Mouse (Mus musculus) ovary, postnatal 14 days (tissue): Measurements from ENCODE around the gene Tmppe.
"Not testable (repeated sequence)": the region's sequence is repeated elsewhere in the genome, so short reads cannot be mapped to it uniquely, and the experiment has no call there.

Experiments used
- DNase-seq: peaks from one replicate; pipeline ENCODE4 v3.0.0; 2022; ENCODE audit warnings: low spot score

Tmppe gene

DNA sequence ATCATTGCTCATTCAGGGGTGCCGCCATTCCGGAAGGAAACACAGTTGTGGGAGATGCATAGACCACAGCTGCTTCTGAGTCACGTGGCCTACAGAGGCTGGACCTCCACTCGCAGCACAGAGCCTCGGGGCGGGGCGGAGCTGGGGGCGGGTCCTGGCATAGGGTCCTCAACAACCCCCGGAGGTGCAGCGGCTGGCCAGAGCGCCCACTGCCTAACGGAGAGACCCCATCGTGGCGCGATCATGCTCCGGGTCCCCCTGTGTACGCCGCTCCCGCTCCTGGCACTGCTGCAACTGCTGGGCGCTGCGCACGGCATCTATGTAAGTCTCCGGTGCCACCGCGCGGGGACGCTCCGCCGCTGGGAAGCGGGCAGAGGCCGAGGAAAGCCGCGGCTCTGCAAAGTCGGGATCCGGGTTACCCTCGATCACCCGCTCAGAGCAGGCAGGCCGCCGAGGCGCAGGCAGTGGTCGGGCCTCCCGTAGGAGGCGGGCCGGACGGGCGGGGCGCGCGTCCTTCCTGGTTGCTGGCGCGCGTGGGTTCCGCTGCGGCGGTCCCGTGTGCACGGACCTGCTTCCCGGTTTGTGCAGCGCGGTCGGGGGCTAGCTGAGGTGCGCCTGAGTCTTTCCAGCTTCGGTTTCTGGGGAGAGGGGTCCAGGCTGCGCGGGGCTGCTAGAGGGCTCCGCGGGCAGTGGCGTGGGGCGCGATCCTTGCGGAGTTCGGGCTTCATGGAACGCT, at the start of gene Tmppe, which contains the start of gene Glb1:
Gene Tmppe, plus strand, starts transcription at position 157 of the 736 bp plus-strand sequence.
Gene Glb1, plus strand, starts transcription at position 128 of the 736 bp plus-strand sequence.
- DNase-seq = peak; percentile 62

GRCm38 (mm10) chr9:114367783-114368470, 33.0 kb upstream of the Tmppe start:
- DNase-seq = peak; percentile 77

GRCm38 (mm10) chr9:114368471-114368858, 32.4 kb upstream of the Tmppe start:
- DNase-seq = no peak

DNA sequence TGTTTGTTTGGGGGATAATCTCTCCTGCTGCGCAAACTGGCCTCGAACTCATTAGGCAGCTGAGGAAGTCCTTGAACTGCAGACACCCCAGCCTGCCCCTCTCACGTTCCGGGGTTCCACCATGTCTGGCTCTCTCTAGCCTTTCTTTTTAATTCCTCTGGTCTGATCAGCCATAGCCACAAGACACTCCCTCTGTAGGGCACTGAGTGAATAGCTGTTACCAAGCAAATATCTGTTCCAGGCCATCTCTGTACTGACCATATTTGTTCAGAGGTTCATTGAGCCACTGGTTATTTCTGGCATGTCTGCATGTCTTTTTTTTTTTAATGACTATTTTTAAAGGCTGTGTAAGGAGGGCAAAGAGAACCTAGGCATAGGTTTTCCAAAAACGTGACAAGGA, 31.5 kb upstream of the Tmppe start:
- DNase-seq = not testable (repeated sequence)

DNA sequence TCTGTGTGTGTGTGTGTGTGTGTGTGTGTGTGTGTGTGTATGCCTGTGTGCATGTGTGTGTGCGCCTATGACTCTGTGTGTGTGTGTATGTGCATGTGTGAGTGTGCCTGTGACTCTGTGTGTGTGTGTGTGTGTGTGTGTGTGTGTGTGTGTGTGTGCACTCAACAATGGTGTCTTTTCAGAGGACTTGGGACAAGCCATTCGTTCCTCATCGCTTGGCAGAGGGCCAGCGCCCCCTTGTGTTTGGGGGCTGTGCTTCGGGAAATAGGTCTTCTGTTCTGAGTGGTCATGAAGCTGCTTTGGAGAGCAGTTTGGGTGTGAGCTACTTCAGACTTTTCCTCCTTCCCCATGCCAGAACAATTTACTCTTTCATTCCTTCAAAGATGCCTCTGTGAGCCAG, 29.2 kb upstream of the Tmppe start:
- DNase-seq = not testable (repeated sequence)

DNA sequence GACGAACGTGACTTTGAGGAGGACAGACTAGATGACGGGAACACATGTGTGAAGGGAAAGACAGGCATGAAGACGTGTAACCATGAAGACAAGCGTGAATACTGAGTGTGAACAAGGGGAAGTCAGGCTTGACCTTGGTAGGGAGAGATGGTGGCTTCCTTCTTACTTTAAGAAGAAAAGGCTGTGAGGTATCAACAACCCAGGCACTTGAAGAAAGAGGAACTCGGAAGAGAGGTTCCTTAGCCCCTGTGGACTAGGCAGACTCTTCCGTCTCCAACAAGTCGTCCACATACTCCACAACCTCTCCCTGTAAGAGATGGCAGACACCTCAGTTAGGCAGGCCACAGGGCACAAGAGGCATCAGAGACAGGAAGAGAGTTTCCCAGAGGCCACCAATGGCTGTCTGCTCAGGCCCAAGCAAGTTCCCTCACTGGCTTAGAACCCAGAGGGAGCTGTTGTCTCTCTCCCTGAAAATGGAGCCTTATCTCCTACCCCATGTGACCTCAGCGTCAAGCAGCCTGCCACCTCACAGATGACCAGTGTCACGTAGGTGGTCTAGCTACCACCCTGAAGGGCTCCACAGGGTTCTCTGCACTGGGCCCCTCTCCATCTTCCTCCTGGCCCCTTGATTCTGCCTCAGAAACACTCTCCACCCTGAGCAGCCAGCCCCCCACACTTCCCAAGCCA, 25.5 kb upstream of the Tmppe start:
- DNase-seq = no peak

GRCm38 (mm10) chr9:114377168-114377567, 23.7 kb upstream of the Tmppe start:
- DNase-seq = no peak

GRCm38 (mm10) chr9:114379871-114380270, 21.0 kb upstream of the Tmppe start:
- no peak for DNase-seq

GRCm38 (mm10) chr9:114380881-114381733, 19.8 kb upstream of the Tmppe start:
- peak; percentile 27 for DNase-seq

GRCm38 (mm10) chr9:114382936-114383710, 17.8 kb upstream of the Tmppe start:
- no peak for DNase-seq

DNA sequence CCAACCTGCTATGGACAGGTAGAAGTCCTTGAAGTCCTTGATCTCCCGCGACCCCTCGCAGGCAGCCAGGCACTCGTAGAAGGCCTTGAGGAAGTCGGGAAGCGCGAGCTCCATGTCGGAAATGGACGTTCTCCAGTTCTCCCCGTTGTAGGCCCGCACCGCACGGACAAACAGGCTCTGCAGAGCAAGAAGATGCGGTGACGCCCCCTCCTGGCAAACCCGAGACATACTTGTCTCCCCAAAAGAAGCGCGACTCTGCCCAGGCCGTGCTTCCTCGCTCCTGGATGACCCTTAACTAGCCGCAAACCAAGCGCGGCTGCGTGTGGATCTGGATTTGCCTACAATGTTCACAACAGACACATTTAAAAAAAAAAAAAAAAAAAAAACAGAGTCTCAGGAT, 16.2 kb upstream of the Tmppe start:
- no peak for DNase-seq

DNA sequence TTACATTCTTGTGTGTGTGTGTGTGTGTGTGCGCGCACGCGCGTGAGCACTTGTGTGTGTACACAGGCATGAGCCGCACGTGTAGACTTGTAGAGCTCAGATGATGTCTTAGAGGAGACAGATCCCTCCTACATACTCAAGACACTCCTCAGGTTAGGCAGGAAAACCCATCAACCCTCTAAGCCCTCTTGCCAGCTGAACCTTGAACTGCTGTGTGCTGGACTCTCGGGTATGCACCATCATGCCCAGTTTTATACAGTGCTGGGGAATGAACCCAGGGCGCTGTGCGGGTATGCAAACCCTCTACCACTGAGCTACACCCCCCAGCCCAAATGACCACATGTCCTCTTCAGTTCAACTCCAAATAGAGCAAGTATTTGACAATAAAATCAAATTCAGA, 15.7 kb upstream of the Tmppe start:
- no peak for DNase-seq

DNA sequence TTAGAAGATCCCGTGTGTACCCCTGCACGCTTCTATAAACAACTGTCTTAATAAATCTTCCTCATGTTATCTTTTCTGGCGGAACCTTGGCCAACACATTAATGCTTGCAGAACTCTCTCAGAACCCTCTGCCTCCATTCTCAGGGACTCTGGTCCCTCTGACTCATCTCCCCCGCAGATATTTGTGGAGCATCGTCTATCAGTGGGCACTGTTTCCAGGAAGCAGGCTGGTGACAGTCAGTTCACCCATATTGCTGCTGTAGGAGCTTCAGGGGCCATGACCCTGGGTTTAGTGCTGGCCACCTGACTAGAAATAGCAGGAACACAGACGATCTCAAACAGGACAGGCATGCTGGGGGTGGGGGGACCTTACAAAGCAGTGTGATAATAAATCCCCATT, 13.8 kb upstream of the Tmppe start:
- DNase-seq = no peak

GRCm38 (mm10) chr9:114388288-114388687, 12.6 kb upstream of the Tmppe start:
- DNase-seq = no peak

DNA sequence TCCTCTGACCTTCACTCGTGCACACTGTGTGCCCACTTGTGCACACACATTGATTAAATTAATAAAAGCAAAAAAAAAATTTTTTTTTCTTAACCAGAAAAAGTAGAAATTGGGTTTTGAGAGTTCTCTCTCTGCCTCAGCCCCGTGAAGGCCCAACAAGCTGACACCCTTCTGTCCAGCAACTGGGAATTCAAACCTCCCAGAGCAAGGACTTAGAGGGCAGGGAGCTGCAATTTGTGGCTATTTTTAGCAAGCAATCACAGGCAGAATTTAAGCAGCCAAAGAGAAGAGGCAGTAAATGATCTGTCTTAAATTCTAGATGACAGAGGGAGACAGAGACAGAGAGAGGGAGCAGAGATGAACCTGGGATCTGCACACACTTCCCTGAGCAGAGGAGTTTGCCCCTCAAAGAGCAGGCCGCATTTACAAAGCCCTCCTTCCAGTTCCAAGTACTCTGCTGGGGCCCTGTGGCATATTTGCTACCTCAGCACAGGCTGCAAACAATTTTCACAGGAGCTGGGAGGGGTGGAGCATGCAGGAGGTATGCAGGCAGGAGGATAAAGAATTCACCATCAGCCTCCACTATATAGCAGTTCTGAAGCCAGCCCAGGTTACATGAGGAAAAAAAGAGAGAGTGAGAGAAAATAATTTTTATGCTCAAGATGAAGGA, 12.1 kb upstream of the Tmppe start:
- no peak for DNase-seq

DNA sequence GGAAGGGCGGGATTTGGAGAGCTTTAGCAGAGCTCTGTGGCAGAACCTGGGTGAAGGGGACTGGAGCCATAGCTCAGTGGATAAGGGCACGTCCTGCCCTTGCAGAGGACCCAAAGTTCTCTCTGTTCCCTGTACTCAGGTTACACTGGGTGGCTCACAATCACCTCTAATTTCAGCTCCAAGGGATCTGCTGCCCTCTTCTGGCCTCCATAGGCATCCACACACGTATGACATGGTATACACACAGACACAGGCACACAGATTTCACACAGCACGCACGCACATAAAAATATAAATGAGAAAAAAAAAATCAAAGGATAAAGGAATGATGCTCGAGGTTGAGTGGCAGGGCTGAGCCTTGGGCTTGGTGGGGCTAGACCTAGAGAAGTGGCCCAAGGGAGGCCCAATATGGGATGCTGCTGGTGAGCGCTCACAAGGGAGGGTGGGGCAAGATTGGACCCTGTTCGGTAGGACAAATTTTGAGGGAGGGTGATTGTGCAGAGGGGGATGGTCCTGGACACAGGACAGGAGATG, 11.5 kb upstream of the Tmppe start:
- no peak for DNase-seq

GRCm38 (mm10) chr9:114389905-114390748, 10.8 kb upstream of the Tmppe start, which contains the start of gene Crtap:
Gene Crtap, minus strand, starts transcription at chr9:114390675.
- DNase-seq = peak; percentile 56

DNA sequence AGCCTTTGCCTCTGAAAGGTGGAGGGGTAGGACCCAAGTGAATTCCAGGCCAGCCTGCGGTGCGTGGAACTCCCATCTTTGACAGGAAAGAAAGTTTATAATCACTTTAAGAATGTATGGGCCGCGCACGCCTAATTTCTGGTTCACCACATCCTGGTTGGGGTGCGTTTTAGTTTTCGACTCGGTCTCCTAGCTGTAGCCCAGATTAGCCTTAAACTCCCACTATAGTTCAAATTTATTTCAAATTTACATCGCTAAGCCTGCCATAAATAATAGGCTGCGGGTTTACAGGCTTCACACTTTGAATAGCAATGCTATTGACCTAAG, 10.2 kb upstream of the Tmppe start:
- no peak for DNase-seq

DNA sequence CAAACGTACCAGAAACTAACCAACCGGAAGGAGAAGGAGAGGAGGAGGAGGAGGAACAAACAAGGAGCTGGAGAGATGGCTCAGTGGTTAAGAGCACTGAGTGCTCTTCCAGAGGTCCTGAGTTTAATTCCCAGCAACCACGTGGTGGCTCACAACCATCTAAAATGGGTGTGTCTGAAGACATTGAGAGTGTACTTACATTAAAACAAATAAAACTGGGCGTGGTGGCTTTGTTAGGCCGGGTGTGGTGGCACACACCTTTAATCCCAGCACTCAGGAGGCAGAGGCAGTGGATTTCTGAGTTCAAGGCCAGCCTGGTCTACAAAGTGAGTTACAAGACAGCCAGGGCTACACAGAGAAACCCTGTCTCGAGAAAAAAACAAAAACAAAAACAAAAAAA, 6.8 kb upstream of the Tmppe start:
- not testable (repeated sequence) for DNase-seq
